Mouse (Mus musculus) heart, postnatal 14 days (tissue): ENCODE measurements around the gene 1700016H13Rik. TPM values are rescaled to one million over a fixed set of nuclear protein-coding genes. Genes with fewer than 3 reads are reported as not detected.

Experiments used
- DNase-seq, 2 experiments: peaks; one replicate each; pipeline ENCODE4 v3.0.0; 2021 to 2022
- intact Hi-C: fragments of 180-260 bp; cut with DNase I; formaldehyde crosslinking; loops from one replicate; pipeline ENCODE4 v1.15.1; 2025
- total RNA-seq, 2 experiments: library from RNA; stranded (reverse); gene quantifications; 2 replicates each; pipeline ENCODE4 v1.2.3; 2021

The 1700016H13Rik gene
- total RNA-seq, 2 experiments from 2014 or later = not detected

GRCm38 (mm10) chr5:103676289-103676881, 20.6 kb upstream of the 1700016H13Rik start:
- intact Hi-C loops = no loop called here
- no peak for DNase-seq

DNA sequence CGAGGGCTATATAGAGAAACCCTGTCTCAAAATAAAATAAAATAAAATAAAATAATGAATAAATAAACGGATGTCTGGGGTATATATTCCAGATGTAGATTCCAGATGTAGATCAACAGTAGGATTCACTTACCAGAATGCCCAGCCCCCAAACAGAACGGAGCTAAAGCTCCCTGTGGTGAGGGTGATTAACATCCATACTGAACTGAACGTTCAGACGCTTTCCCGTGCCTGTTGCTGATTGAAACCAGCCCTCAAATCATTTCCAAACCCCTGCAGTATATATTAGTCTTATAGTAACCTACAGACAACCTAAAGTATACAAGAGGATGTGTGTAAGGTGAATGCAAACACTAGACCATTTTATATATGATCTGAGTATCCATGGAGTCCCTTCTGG, 18.7 kb upstream of the 1700016H13Rik start:
- DNase-seq = no peak
- intact Hi-C loops = no loop called here

DNA sequence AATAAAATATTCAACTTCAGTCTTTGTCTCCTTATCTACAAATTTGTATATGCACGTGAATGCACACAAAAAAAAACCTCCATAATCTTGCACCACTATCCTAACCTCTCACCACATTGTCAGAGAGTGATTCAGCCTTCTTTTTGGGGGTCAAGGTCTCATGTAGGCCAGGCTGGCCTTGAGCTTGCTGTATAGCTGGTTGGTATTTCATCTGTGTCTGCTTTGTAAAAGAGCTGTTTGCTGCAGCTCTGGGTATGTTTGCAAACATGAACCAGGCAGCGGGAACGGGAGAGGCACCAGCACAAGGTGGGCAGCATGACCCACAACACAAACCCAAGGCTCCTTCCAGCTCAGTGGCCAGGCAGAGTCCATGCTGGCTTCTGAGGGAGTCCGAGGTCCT, 17.8 kb upstream of the 1700016H13Rik start:
- DNase-seq = no peak
- intact Hi-C loops = no loop called here

DNA sequence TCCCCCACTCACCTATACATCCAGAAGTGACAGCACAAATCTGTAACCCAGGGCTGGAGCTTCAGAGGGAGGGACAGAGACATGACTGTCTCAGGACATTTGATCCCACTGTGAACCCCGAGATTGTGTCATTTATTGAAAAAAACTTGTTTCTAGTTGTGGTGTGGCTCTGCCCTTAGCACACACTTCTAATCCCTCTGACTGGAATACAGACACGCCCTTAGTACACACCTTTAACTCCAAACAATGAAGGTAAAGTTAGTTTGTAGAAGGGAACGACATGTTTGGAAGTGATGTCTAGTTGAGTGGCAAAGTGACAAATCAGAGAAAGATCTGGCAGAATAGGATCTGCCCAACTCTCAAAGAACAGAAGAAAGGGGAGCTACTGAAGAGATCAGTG, 16.0 kb upstream of the 1700016H13Rik start:
- no peak for DNase-seq
- intact Hi-C loops = no loop called here

GRCm38 (mm10) chr5:103665876-103666275, 10.1 kb upstream of the 1700016H13Rik start:
- no peak for DNase-seq
- intact Hi-C loops = no loop called here

- DNase-seq = no peak
- intact Hi-C loops = no loop called here
Measured at GRCm38 (mm10) chr5:103664932-103665331, 9.1 kb upstream of the 1700016H13Rik start.

DNA sequence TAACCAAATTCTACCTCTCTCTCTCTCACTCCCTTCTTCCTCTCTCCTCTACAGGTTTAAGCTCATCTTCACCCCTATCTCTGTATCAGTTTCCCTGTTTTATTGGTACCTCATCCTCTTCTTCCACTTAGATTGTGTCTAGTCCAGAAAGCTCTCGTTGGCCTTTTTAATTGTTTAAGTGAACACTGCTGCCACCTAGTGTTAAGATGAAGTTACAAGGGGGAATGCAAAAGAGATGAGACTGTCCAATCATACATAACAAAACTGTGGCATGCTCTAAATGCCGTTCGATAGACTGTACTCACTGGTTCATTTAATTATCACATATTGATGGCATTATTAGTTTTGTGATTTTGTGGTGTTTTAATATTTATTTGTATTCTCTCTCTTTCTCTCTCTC, 3.8 kb upstream of the 1700016H13Rik start:
- DNase-seq = peak in 1 of 2 experiments; percentile 46
- intact Hi-C loops = loop anchor here (5.0 kb wide), 2 partner anchors 42 to 197 kb away; no protein-coding TSS in a partner anchor

GRCm38 (mm10) chr5:103658921-103659320, 3.1 kb upstream of the 1700016H13Rik start:
- intact Hi-C loops = loop anchor here (5.0 kb wide), 2 partner anchors 42 to 197 kb away; no protein-coding TSS in a partner anchor
- DNase-seq = peak in 1 of 2 experiments; percentile 23

GRCm38 (mm10) chr5:103654780-103655179, 1.0 kb downstream of the 1700016H13Rik start:
- DNase-seq = no peak
- intact Hi-C loops = loop anchor here (5.0 kb wide), 2 partner anchors 37 to 192 kb away; no protein-coding TSS in a partner anchor

- intact Hi-C loops = no loop called here
- DNase-seq = peak; percentile 19 to 52
Measured at GRCm38 (mm10) chr5:103654225-103654624, 1.6 kb downstream of the 1700016H13Rik start.

- intact Hi-C loops = no loop called here
- no peak for DNase-seq
Measured at GRCm38 (mm10) chr5:103647320-103647719, 8.5 kb downstream of the 1700016H13Rik start.

- intact Hi-C loops = no loop called here
- no peak for DNase-seq
Measured at GRCm38 (mm10) chr5:103644167-103644566, 11.6 kb downstream of the 1700016H13Rik start.

DNA sequence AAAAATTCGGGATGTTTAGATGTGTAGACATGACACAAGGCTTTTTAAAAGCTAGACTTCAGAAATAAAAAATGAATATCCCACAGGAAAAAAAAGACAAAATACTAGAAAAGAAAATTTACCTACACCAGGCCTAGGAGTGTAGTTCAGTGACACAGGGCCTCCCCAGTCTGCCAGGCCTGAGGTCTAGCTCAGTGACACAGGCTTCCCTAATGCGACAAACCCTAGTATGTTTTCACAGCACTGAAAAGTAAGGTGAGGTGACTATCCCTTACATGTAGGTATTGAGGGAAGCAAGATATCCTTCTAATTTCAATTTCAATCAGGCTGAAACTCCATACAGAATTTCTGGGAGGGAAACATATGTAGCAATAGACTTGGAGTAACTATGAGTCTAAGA, 18.6 kb downstream of the 1700016H13Rik start:
- DNase-seq = no peak
- intact Hi-C loops = no loop called here

GRCm38 (mm10) chr5:103629854-103630580, 25.8 kb downstream of the 1700016H13Rik start:
- peak in 1 of 2 experiments; percentile 15 for DNase-seq

GRCm38 (mm10) chr5:103629111-103629764, 26.6 kb downstream of the 1700016H13Rik start, which contains the start of gene Slc10a6:
TSS of gene Slc10a6 (minus strand) at chr5:103629403.
- peak; percentile 85 to 86 for DNase-seq
- intact Hi-C loops = no loop called here

More at GRCm38 (mm10) chr5:103629854-103630580, 25.8 kb downstream of the 1700016H13Rik start:
- intact Hi-C loops = no loop called here

DNA sequence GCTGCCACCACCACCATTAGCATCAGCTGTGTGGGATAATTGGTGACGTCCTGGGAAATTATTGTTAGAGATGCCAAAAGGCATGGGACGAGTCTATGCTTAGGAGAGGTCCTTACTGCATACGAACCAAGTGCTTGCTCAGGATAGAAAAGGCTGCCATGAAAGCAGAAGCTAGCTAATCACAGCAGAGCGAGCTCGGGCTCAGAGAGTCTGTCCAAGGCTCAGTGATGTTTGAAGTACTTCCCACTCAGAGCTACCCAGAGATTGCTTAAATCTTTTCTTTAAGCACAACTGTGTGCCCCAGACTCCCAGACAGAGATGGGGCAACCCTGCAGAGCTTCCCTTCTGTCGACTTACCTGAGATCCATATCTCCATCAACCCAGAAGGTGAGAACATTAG, 27.3 kb downstream of the 1700016H13Rik start:
- intact Hi-C loops = no loop called here
- DNase-seq = no peak

GRCm38 (mm10) chr5:103624831-103625230, 31.0 kb downstream of the 1700016H13Rik start:
- no peak for DNase-seq
- intact Hi-C loops = no loop called here

DNA sequence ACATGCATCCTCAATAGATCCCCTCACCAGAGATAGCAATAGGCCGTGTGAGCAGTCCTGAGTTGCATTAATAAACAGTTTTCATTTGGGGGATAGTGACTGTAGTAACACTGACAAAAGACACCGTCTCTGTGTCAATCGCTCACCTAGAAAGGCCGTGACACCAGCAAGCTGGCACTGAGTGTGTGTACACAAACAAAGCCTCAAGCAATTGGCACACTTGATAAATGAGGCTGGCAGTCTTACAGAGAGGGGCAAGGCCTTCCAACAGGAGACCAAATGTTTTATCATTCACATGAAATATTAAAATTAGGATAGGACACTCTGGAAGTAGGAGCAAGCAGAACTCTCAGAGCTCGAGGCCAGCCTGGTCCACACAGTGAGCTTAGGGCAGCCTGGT, 33.5 kb downstream of the 1700016H13Rik start:
- DNase-seq = no peak
- intact Hi-C loops = no loop called here

DNA sequence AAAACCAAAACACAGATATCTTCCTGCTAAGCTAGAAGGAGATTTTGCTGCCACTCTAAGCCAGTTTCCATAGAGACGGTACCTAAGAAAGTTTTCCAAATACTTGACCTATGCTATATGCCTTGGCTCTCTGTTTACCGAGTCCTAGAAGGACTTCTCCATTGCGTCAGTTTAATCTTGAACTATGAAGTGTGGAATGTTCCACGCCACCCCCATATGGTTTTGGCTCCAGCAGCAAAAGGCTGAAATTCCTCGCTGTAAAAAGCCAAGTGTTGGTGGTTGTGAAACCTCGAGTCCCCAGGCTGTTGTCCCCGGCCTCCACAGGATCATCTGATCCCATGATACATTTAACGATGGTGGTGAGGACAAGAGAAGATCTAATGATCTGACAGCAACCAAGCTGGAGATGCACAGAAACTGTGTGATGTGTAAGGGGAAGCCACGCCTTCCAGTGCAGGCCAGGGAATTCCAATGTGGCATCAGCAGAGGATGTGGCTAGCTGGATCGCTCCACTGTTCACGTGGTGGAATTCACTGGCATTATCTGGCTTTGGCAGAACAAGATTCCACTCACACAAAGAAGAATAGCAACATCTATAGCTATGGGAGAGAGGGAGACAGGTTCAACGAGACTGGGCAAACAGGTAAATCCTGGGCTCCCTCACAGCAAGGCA, 35.4 kb downstream of the 1700016H13Rik start:
- intact Hi-C loops = no loop called here
- DNase-seq = peak; percentile 31 to 44

DNA sequence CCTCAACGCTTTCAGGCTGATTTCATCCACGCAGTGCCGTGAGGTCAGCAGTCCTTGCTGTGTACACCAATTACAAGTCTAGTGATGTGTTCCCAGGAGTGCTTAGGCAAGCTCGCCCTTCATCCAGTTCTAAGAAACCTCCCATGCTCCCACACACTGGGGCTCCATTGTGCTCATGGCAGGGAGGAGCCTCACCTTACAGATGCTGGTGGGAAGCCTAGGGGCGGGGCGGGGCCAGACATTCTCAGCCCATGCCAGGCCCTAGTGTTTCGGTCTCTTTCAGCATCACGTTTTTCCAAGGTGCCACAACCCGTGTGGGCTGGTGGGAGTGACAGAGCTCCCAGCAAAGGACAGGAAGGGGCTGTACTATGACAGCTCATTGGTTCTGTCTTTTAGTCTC, 38.6 kb downstream of the 1700016H13Rik start:
- intact Hi-C loops = loop anchor here (5.0 kb wide), 1 partner anchor 40 kb away; the partner anchor contains the start of gene 1700016H13Rik
- DNase-seq = no peak

DNA sequence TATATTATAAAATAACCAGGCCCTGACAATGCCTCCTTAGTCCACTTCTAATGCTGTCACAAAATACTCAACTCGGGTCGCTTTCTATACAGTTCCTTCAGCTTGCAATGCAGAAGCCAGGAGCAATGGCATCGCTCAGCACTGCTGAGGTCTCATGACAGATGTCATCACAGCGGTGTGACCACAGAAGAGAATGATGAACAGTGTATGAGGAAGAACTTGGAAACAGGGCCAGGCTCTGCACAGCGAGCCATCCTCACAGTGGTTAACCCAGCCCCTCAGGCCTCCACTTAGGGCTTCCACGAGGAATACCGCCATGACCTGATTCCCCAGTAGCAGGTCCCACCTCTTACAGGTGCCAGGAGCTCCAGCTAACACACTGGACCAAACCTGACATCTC, 41.5 kb downstream of the 1700016H13Rik start:
- no peak for DNase-seq
- intact Hi-C loops = no loop called here
